Mouse (Mus musculus): ENCODE measurements around the gene Fbxo33.
"Not testable (repeated sequence)": the region's sequence is repeated elsewhere in the genome, so short reads cannot be mapped to it uniquely, and the experiment has no call there.

The Fbxo33 gene

DNA sequence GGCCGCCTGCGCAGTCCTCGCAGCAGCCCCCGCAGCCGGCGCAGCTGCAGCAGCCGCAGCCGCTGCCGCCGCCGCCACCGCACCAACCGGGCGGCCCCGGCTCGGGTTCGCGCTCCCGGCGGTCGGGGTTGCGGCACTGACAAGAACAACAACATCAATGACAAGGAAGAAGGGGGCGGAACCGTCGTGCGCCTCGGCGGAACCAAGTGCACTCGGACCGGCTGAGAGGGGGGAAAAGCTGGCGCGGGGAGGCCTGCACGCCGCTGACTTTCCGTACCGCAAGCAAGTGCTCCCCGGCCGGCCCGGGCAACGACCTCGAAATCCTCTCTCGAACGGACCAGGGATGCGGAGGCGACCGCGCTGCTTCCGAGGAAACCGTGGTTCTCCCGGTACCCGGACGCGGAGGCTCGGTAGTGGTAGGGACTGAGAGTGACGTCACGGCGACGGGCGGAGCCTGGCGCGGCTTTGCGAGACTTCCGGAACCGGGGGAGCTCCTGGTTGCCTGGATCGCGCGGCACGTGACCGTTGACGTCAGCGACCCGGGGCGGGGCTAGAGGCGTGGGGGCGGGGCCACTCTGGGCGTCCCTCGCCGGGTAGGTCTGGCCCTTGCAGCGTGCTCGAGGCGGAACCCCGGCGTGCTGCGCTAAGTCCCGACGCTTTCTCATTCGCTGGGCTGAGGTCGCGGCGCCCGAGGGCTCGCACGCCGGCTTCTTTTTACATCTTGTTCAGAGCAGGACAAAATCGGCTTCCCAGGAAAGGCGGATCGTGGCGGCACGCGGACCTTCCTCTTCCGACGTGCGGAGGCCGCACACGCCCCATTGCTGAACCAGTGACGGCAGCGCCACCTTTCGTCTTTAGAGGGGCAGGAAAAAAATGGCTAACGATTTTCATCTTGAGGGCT is at the start of gene Fbxo33:
Gene Fbxo33 (minus strand): TSS at position 401 of the 901 bp plus-strand sequence.
- in situ Hi-C loops (cut with MboI, MseI) = loop anchor here (10.0 kb wide), 1 partner anchor 1995 kb away; no protein-coding TSS in a partner anchor

DNA sequence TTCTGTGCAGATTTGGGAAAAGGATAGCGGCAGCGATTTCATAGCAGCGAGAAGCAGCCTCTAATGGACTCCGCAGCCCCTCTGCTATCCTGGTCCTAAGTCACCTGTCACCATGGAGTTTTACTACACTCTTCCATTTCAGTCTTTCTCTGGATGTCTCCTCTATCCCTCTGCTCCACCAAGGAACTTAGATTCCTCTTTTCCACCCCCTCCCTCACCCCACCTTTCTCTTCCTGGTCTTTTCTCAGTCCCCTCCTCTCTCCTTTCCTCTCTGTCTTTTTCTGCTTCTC is 46.4 kb upstream of the Fbxo33 start:
- in situ Hi-C loops (cut with MboI, MseI) = no loop called here

DNA sequence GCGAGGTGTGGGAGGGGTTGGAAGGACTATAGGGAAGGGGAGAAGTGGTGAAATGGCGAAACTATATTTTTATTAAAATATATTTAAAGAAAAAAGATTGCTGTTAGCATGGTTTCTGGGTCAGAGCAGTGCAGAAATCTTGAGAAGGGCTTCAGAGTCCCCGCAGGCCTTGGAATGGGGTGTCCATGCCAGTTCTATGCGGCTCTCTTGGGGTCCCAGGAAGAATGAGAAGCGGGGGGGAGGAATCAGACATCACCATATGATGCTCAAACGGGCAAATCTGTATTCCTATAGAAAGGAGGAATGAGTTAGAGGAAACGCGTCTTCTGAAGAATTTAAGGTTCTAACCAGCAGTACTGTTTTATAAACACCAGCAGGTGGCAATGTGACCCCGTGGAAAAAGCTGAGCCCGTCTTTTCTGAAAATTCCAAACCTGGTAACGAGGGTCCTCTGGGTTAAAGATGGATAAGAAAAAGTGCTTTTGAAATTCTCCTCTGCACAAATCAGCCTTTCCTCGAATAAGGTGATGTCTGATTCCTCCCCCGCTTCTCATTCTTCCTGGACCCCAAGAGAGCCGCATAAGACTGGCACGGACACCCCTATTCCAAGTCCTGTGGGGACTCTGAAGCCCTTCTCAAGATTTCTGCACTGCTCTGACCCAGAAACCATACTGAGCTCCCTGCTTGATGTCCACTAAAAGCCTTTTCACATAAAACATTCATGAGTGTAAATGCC is 45.8 kb upstream of the Fbxo33 start:
- in situ Hi-C loops (cut with MboI, MseI) = no loop called here

DNA sequence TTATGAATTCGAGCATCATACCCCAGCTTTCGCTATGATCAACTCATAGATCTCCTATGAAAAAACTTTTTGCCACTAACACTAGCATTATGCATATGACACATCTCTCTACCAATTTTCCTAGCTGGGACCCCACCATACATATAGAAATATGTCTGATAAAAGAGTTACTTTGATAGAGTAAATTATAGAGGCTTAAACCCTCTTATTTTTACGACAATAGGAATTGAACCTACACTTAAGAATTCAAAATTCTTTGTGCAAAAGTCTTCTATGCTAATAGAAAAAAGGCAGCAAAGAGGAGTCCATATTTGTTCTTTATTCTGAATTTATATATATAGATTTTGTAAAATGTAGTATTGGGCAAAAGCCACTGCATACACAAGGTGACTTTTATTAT is 43.3 kb upstream of the Fbxo33 start:
- in situ Hi-C loops (cut with MboI, MseI) = no loop called here

DNA sequence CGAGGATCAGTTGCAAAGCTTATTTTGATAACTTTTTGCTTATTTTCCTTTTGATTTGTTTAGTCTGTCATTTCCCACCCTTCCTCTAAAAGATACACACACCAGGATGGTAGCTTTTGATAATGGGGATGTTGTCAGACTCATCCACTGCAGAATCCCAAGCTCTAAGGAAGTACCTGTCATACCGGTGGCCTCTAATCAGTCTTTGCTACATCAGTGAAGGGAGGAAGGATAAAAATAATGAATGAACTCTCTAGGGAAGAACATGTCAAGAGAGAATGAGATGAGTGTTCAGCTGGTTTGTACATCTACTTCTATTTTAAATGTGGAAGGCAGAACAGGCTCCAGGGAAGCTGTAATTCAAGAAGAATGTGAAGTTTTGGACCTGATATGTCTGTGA is 41.3 kb upstream of the Fbxo33 start:
- in situ Hi-C loops (cut with MboI, MseI) = no loop called here

DNA sequence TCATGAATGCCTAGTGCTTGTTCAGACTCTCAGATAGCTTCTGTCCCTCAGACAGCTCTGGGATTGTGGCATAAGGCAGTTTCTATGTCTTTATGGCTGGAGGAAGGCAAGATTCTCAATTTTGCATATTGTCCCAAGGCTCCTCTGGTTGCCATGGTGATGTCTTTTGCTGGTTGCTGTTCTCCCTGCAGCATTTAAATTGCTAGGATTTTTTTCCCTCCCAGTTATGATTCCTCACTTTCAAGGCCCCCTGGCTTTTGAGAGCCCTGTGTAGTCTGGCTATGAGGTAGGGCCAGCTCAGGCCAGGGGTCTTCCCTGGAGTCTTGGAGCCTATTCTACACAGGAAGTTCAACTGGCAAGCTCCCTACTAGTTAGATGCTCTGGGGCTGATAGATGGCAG is 40.8 kb upstream of the Fbxo33 start:
- in situ Hi-C loops (cut with MboI, MseI) = no loop called here

DNA sequence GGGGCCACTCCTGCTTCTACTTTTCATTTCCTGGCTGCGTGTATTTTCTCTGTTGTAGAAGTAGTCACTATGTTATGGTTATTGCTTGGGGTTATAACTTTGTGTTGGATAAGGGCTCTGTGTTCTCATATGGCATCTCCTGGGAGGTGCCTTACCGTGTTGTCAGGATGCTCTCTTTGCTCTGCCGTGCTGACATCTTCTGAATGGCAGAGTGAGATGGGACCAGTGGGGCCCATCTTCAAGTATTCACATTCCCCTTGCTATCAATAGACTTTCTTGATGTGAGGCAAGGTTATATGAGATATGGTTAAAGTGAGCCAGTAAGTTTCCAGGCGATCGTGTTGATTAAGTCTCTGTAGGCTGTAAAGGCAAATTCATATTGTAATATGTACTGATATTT is 39.5 kb upstream of the Fbxo33 start:
- in situ Hi-C loops (cut with MboI, MseI) = no loop called here

DNA sequence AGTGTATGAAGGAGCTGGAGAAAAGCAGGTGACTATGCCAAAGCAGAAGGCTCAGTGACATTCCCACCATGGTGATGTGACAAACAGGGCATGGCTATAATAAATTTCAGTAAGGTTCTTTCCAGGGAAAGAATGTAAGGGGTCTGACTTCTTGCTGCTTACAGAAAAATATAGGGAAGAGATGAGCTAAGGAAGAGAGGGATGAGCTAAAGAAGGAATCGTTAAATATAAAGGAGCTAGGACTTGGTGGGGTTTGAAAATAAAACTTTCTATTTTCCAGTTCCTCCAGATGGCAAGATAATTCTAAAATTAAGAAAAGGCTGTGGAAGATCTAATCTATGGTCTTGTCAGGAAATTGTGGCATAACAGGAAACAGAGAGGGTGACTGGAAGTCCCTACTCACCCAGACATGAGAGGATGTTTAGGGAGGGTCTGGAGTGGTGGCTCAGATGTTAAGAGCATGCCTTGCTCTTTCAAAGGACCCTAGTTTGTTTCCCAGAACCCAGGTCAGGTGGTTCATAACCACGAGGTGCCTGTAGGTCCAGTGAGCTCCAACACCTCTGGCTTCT is 30.8 kb upstream of the Fbxo33 start:
- in situ Hi-C loops (cut with MboI, MseI) = no loop called here

DNA sequence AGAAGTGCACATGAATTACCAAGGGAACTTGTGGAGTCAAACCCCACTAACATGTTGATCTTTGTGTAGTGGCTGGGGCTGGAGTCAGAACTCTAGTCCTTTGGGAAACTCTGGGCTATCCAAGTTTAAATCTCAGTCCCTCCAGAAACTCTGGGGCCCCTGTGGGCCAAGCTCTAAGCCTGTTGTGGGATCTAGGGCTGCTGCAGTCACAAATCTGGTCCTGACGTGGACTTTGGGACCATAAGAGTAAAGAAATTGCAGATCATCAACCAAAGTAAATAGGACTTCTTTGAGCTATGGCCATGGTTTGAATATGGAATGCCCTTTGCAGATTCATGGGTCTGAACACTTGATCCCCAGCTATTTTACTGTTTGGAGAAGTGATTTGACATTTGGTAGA is 29.4 kb upstream of the Fbxo33 start:
- in situ Hi-C loops (cut with MboI, MseI) = no loop called here

DNA sequence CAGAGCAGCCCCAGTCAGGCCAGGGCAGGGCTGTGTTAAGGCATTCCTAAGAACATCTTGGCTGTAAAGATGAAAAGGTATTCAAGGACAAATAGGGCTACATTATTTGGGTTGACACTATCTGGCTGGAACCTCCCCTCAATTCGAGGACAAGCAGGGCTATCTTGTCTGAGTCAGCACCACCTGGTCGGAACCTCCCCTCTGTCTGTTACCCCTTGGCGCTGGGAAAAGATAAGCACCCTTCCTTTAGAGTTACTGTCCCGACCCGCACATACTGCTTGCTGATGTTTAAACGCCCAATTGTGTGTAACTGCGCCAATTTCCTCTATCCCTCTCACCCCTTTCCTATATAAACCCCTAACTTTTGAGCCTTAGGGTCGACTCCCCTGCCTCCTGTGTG is 21.5 kb upstream of the Fbxo33 start:
- in situ Hi-C loops (cut with MboI, MseI) = not testable (repeated sequence)

DNA sequence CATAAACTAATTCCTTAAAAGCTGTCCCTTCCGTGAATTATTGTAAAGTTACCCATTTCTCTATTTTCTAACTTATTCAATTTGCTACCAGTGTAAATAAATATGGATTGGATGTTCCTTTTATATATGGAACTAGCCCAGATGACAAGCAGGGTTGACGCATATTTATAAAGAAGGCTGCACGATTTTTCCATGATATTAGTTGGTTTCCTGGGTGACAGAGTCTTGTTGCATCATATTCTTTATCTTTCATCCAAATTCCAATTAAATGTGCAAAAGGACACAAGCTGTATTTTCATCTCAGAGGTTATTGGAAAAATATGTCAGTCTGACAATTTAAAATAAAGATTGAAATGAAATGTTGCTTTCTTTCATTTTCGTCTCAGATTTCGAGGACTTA is 18.9 kb upstream of the Fbxo33 start:
- in situ Hi-C loops (cut with MboI, MseI) = no loop called here

DNA sequence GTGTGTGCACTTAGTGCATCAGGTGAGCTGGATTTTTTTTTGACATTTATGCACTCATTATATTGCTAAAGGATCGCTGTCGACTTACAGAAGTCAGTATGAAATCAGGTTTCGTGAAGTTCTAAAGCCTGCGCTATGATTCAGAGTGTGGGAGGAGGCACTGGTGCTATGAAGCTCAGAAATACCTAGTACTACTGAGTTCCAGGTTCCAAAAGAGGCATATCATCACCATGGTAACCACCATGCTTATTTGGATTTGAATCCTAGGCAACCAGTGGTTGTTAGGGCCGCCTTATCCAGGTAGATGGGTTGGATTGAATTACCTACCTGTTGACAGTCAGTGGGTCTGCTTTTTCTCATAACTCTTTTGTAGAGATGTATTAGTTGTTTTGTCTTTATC is 8.9 kb upstream of the Fbxo33 start:
- in situ Hi-C loops (cut with MboI, MseI) = no loop called here

DNA sequence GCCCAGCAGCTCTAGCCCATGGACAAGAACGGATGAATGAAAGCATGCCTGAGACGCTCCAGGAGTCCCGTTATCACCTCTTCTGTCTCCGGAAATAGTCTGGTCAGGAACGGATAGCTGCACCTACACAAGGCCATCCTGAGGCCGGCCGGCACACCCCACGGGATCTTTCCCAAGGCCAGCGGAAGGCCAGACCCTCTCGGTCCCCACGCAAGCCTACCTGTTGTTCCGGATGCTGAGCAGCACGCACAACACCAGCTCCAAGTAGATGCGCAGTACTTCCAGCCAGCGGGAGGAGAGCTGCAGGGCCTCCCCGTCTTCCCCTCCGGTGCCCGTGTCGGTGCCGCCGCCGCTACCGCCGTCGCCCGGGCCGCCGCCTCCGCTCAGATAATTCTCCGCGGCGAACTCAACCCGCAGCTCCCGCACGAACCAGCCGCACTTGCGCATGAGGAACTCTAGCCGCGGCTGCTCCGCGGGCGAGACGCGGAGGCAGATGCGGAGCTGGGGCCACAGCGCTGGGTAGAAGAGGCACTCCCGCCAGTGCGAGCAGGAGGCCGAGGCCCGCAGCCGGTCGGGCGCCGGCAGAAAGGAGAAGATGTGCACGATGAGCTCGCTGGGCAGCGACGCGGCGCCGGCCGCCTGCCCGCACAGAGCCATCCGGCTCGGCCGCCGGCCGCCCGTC is 744 bp downstream of the Fbxo33 start:
- in situ Hi-C loops (cut with MboI, MseI) = loop anchor here (10.0 kb wide), 1 partner anchor 1994 kb away; no protein-coding TSS in a partner anchor

DNA sequence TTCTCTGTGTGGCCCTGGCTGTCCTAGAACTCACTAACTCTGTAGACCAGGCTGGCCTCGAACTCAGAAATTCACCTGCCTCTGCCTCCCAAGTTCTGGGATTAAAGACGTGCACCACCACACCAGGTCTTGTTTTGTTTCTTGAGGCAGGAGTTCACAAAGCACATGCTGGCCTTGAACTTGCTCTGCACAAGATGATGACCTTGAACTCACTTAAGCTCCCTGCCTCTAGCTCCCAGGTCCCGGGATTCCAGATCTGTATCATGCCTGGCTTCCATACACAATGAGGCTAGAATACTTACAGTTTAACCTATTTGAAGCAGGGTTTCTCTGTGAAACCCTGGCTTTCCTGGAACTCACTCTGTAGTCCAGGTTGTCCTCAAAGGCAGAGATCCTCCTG is 2.2 kb downstream of the Fbxo33 start:
- in situ Hi-C loops (cut with MboI, MseI) = loop anchor here (10.0 kb wide), 1 partner anchor 1993 kb away; no protein-coding TSS in a partner anchor

DNA sequence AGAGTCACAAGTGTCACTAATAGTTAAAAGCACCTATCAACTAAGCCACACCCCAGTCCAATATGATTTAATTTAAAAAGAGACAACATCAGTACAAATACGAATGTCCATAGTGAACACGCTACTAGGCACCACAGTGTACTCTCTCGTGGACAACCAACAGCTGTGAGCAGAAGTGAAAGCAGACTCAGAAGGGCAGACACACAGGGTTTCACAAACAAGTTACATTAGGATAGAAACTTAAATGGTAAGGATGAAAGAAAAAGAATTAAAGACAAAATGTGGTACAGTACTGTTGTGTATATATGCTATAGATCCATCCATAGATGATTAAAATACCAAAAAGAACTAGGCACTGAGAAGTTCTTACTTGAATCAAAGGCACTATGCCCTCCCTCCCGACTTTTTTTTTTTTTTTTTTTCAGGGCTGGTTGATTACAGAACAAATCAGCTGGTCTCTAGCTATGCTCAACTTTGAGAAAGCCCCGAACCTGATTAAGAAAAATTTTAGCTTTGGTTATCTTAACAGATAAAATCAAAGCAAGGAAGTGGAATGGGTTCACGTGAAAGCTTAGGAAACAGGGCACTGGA is 2.8 kb downstream of the Fbxo33 start:
- in situ Hi-C loops (cut with MboI, MseI) = loop anchor here (10.0 kb wide), 1 partner anchor 1992 kb away; no protein-coding TSS in a partner anchor

DNA sequence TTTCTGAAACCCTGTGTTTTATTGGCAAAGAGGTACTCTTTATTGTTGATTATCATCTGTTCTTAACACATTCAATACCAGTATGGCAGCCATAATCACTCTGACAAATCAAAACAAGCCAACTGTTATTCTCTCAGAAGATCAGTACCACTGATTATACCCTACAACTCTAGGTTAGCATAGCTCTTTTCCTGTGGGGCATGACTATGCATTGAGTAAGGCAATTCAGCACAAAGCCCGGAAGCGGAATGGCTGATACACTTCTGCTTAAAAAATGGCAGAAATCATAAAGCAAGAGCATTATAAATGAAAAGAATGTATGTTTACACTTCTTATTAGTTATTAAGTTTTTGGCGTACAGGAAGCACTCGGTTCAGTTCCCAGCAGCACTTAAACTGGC is 3.3 kb downstream of the Fbxo33 start:
- in situ Hi-C loops (cut with MboI, MseI) = loop anchor here (10.0 kb wide), 1 partner anchor 1991 kb away; no protein-coding TSS in a partner anchor

DNA sequence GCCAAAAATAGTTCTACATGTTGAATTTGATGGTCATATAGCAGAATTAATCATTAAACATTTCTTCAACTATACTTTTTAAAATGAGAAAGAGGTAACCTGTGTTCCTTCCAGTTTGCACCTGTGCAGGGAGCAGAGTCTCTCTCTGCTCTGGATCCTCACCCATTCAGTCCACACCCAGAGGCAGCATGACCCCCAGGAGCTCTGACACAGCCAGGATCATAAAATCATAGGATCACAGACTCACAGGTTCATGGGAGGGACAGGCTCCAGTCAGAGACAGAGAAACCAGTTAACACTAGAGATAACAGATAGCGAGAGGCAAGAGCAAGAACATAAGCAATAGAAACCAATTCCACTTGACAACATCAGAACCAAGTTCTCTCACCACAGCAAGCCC is 11.7 kb downstream of the Fbxo33 start:
- in situ Hi-C loops (cut with MboI, MseI) = no loop called here

DNA sequence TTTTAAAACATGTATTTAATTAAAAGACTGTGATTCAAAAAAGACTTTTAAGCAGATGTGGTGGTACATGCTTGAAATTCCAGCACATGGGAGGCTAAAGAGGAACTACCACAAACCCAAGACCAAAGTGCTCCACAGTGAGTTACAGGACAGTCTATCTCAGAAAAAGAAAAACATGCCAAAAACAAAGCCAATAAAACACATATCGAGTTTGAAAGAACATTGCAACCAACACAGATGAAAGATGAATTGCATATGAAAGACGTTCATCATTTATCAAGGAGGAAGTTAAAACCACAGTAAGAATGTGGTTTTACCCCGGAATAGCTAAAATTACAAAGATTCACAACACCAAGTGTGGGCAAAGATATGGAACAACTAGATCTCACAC is 12.5 kb downstream of the Fbxo33 start:
- in situ Hi-C loops (cut with MboI, MseI) = no loop called here

DNA sequence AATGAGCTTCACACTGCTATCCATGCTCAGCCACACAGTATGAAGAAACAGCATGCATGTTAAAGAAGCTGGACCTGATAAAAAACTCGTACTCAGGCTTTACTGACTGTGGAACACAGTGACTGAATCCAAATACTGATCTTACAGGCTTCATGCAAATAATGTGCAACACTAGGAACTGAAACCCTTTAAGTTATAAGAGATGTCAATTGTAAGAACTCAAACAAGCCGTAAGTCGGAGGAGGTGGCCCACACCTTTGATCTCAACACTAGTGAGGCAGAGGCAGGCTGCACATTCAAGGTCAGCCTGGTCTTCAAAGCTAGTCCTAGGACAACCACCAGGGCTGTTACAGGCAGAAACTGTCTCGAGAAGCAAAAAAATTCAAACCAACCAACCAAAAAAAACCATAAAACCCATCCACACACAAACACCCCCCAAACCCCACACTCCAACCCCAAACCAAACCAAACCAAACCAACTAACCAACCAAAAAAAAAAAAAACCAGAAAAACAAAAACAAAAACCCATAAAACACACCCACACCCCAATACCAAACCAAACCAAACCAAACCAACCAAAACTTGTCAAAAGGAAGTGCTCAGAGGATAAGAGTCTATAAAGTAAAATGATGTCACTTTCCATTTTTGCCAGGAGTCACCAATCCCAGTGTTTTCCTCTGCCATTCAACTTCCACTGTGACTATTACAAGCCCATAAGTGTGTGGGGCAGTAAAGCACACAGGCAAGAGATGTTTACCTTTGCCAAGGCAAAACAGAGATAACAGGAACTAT is 13.1 kb downstream of the Fbxo33 start:
- in situ Hi-C loops (cut with MboI, MseI) = no loop called here

DNA sequence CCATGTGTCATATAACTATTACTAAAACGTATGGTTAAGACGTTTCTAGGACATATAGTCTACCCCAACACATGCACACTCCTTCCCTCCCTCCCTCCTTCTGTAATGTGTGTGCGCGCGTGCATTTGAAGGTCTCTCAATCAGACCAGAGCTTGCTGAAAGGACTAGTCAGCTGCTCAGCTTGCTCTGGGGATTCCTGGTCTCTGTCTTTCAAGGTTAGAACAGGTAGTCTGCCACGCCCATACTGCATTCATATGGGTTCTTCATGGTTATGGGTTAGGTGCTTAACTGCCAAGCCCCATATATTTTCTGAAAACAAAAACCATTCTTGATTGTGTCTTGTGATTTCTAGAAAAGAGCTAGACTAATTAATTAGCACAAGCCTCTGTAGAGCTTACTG is 14.0 kb downstream of the Fbxo33 start:
- in situ Hi-C loops (cut with MboI, MseI) = no loop called here

DNA sequence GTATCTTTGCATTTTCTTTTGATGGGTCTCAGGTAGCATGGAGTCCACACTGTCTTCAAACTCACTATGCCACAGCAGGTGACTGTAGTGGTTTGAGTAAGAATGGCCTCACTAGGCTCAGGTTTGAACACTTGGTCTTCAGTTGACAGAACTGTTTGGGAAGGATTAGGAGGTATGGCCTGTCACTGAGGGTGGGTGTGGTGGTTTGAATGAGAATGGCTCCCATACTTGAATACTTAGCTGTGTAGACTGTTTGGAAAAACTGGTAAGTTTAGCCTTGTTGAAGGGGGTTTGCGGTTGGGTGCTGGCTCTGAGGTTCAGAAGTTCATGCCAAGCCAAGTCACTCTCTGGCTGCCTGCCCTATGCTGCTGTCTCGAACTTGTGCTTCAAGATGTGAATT is 20.2 kb downstream of the Fbxo33 start:
- in situ Hi-C loops (cut with MboI, MseI) = no loop called here

Measured in T-helper 2 cell (primary cell).